Mouse (Mus musculus) hindlimb bud, embryonic 11.5 days (tissue): ENCODE results near the gene Wdr20.
"Not testable (repeated sequence)": the region's sequence is repeated elsewhere in the genome, so short reads cannot be mapped to it uniquely, and the experiment has no call there.

Source experiments
- DNase-seq: peaks from one replicate; pipeline ENCODE4 v3.0.0-alpha.2; 2012; ENCODE audit warnings: low read depth, low spot score; ENCODE audit errors: extremely low spot score

Gene Wdr20

GRCm38 (mm10) chr12:110737170-110738157 is at the start of gene Wdr20:
Gene Wdr20, plus strand, starts transcription at chr12:110737944.
- DNase-seq = peak; percentile 83

DNA sequence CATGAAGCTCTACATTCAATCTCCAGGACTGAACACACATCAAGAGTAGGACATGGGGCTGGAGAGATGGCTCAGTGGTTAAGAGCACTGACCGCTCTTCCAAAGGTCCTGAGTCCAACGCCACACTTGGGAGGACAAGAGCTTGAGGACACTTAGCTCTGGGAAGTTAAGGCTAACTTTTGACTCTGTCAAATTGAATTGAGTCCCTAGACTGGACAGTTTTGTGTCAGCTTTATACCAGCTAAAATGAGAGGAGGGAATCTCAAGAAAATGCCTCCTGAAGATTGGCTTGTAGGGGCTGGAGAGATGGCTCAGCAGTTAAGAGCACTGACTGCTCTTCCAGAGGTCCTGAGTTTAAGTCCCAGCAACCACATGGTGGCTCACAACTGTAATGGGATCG is 48.8 kb upstream of the Wdr20 start:
- DNase-seq = not testable (repeated sequence)

- no peak for DNase-seq
Measured at GRCm38 (mm10) chr12:110689919-110690643, 47.7 kb upstream of the Wdr20 start.

DNA sequence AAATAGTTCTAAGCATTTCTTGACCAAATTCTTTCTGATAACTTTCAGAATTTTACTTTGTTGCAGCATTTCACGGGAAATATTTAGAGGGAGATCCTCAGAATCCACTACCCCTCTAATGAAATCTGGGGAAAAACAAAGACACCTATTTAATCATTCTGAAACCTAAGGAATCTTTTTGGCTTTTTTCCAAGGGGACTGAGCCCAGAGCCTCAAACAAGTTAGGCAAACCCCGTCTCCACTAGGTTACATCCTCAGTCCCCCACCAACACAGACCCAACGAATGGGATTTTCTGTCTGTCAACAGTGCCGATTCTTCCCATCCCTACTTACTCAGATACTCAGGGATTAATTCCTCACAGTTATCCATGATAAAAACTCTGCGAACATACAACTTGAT is 44.4 kb upstream of the Wdr20 start:
- DNase-seq = not testable (repeated sequence)

GRCm38 (mm10) chr12:110695676-110696171 is 42.0 kb upstream of the Wdr20 start:
- no peak for DNase-seq

- DNase-seq = peak; percentile 81
Measured at GRCm38 (mm10) chr12:110696173-110696974, 41.4 kb upstream of the Wdr20 start.

DNA sequence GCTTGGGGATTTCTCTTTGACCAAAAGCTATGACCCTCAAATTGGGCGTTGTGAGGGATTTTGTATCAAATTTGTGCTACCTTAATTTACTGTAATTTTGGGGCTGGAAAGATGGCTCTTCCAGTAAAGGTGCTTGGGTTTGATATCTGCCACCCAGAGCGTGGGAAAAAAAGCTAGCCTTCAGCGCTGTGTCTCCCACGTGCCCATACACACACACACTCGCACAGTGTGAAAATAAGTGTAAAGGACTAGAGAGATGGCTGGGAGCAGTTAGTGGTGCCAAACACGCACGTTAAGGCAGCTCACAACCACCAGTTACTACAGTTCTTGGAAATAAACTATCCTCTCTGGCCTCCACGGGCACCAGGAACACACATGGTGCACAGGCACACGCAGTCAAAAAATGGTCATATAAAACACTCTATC is 40.8 kb upstream of the Wdr20 start:
- DNase-seq = no peak

- DNase-seq = no peak
Measured at GRCm38 (mm10) chr12:110697457-110697856, 40.3 kb upstream of the Wdr20 start.

DNA sequence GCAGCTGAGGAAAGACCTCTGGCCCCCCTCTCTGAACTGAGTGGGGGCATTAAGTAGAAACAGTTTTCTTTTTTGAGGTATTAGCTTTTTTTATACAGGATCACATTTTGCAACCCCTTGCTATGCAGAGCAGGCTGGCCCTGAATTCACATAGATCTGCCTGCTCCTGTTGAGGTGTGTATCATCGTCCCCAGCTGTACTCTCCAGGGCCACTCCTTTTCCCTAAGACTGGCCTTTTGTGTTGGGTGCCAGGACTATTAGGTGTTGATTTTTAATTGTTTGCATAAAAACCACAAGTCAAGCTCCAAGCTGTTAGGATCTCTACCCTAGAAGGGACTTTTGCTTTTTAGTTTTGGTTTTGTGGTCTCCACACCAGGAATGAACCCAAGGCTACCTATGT is 39.7 kb upstream of the Wdr20 start:
- DNase-seq = no peak

DNA sequence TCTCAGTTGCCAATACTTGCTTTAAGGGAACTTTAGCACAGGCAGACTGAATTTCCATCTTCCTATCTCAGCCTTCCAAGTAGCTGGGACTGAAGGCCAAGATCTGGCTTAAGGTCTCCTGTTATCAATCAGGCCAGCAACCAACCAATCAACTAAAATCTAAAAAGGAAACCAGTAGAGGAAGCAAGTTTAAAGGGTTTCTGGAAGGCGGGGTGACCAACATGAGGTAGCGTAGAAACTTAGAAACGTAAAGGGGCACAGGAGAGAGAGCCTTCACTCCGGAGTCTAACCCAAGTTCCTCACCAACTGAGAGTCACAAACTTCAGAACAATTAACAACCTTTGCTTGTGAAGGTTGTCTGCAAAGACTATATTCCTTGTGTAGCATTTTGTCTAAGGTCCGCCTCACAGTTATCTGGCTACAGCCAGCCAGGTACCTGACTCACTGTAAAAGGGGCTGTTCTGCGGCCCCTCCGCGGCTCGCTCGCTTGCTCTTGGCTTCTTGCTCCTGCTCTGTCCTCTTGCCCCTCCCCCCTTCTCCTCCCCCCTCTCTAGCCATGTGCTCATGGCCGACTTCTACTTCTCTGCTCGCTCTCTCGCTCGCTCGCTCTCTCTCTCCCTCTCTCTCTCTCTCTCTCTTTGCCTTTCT is 39.1 kb upstream of the Wdr20 start:
- DNase-seq = no peak

- DNase-seq = no peak
Measured at GRCm38 (mm10) chr12:110699171-110699547, 38.6 kb upstream of the Wdr20 start.

- DNase-seq = no peak
Measured at GRCm38 (mm10) chr12:110700730-110701129, 37.0 kb upstream of the Wdr20 start.

- DNase-seq = not testable (repeated sequence)
Measured at GRCm38 (mm10) chr12:110701363-110701762, 36.4 kb upstream of the Wdr20 start.

DNA sequence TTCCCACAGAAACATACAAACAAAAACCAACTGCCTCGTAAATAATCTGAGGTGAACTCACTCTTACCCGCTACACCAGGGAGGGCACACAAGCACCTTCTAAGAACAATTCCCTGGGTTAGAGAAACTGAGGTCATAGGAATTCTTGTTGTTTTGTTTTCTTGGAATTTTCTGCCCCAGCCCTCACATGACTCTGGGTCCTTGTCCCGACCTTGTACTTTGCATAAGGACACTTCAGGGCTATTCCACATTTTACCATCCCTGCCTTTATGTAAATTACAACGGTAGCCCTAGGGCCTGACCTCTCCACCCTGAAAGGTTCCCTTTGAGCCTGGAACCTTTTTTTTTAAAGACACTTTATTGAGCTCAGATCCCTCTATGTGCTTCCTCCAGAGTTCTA is 35.2 kb upstream of the Wdr20 start, which contains the start of gene Hsp90aa1:
Gene Hsp90aa1, minus strand, starts transcription at position 173 of the 400 bp plus-strand sequence.
- DNase-seq = no peak

DNA sequence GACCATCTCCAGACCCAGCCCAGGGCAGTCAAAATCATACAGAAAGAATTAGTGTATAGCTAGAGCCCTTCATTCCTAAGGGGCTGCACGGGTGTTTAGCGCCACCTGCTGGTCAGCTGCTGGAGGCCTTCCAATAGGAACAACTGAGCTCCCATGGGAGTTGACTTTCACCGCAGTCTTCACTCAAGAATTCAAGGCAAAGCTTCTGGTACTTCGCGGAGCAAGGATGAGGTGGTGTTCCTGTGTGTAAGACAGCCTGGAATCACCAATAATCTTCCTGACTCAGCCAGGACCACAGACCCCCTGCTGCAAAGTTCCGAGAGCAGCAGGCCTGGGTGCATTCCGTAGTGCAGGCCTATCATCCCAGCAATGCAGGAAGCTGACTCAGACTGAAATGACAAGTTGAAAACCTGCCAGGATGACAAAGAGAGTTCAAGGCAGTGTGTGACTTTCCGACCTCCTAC is 34.7 kb upstream of the Wdr20 start:
- DNase-seq = peak; percentile 79

DNA sequence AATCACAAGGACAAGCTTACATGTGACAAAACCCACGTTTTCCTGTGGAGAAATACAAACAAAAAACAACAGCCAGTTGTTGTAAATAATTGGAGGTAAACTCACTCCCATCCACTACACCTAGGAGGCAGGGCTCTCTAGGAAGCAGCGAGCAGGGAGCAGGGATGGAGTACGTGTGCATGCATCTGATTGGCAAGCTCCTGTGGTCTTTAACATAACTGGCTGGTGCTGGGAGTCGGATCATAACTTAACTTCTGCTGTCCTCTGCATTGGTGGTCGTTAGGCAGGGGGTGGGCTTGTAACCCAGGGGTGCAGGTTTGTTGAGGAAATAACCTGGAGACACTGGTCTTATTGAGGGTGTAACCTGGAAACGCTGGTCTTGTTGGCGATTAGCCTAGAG is 34.1 kb upstream of the Wdr20 start:
- no peak for DNase-seq

DNA sequence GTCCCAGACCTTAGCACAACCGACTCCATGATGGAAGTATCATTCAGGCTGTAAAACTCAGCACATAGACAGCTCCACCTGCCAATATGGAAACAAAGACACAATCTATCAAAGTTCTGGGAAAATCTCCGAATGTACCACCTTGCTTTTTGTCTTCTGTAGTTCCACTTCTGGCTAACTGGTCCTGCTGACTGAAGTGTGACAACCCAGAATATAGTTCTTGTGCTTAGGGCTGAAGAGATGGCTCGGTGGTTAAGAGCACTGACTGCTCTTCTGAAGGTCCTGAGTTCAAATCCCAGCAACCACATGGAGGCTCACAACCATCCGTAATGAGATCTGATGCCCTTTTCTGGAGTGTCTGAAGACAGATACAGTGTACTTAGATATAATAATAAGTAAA is 32.3 kb upstream of the Wdr20 start:
- DNase-seq = not testable (repeated sequence)

GRCm38 (mm10) chr12:110706337-110707231 is 31.2 kb upstream of the Wdr20 start:
- no peak for DNase-seq

DNA sequence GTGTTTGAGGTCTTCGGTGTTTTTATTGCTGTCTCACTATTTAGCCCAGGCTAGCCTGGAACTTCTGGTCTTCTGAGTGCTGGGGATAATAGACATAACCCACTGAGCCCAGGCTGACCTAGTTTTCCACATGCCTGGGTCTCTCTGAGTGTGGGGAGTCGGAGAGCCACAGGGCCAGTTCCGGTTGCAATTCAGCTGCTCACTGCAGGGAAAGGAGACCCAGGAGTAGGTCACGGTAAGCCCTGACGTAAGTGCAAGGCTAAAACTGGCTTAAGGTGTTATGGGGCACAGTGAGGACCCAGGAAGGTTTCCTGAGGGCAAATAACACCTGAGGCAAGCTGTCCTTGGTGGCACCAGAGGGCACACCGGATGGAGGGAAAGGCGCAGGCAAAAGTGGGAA is 30.3 kb upstream of the Wdr20 start:
- DNase-seq = no peak
